Mouse (Mus musculus): ENCODE measurements around the gene Lamtor4. TPM values are rescaled to one million over a fixed set of nuclear protein-coding genes. Genes with fewer than 3 reads are reported as not detected.

Lamtor4 gene
- polyA plus RNA-seq (2017; shearing (Covaris generic)) = 118 TPM

GRCm38 (mm10) chr5:138255353-138256093 is at the start of gene Lamtor4:
Gene Lamtor4 (plus strand): TSS chr5:138255482.

GRCm38 (mm10) chr5:138225700-138226099 is 29.6 kb upstream of the Lamtor4 start, which contains the start of gene Nxpe5:
Gene Nxpe5 (plus strand): TSS chr5:138225898.

GRCm38 (mm10) chr5:138263260-138264206 is 8.3 kb downstream of the Lamtor4 start, which contains the start of gene BC037034:
Gene BC037034 (minus strand): TSS chr5:138264033.

GRCm38 (mm10) chr5:138272409-138272923 is 17.2 kb downstream of the Lamtor4 start, which contains the start of gene Gal3st4:
Gene Gal3st4 (minus strand): TSS chr5:138272840.

GRCm38 (mm10) chr5:138279585-138280424 is 24.5 kb downstream of the Lamtor4 start, which contains the start of the genes Gm43720, Gpc2 and Stag3:
Gene Gm43720 (minus strand): TSS chr5:138279958.
Gene Gpc2 (minus strand): TSS chr5:138280005.
Gene Stag3 (plus strand): TSS chr5:138280240.

Other genes starting within 250 kb of the Lamtor4 start
- gene Smok3a, start 234.2 kb upstream of the Lamtor4 start, polyA plus RNA-seq (2017; shearing (Covaris generic)) = not detected
- gene Smok3b, start 234.1 kb upstream of the Lamtor4 start, polyA plus RNA-seq (2017; shearing (Covaris generic)) = not detected
- not detected for gene Smok3c, start 202.3 kb upstream of the Lamtor4 start, polyA plus RNA-seq (2017; shearing (Covaris generic))
- gene Zkscan1, start 170.4 kb upstream of the Lamtor4 start, polyA plus RNA-seq (2017; shearing (Covaris generic)) = 24.1 TPM
- gene Zscan21, start 138.6 kb upstream of the Lamtor4 start, polyA plus RNA-seq (2017; shearing (Covaris generic)) = 26.3 TPM
- gene Zfp113, start 99.7 kb upstream of the Lamtor4 start, polyA plus RNA-seq (2017; shearing (Covaris generic)) = 23.3 TPM
- 230 TPM for gene Cops6, start 94.4 kb upstream of the Lamtor4 start, polyA plus RNA-seq (2017; shearing (Covaris generic))
- gene Ap4m1, start 83.5 kb upstream of the Lamtor4 start, polyA plus RNA-seq (2017; shearing (Covaris generic)) = 11.0 TPM
- gene Mcm7, start 83.1 kb upstream of the Lamtor4 start, polyA plus RNA-seq (2017; shearing (Covaris generic)) = 95.0 TPM
- gene Taf6, start 68.0 kb upstream of the Lamtor4 start, polyA plus RNA-seq (2017; shearing (Covaris generic)) = 57.0 TPM
- gene Cnpy4, start 68.0 kb upstream of the Lamtor4 start, polyA plus RNA-seq (2017; shearing (Covaris generic)) = 20.8 TPM
- 0.56 TPM for gene Mblac1, start 61.2 kb upstream of the Lamtor4 start, polyA plus RNA-seq (2017; shearing (Covaris generic))
- 0.09 TPM for gene Nxpe5, start 29.6 kb upstream of the Lamtor4 start, polyA plus RNA-seq (2017; shearing (Covaris generic))
- gene BC037034, start 8.6 kb downstream of the Lamtor4 start, polyA plus RNA-seq (2017; shearing (Covaris generic)) = 9.8 TPM
- 1.3 TPM for gene Gal3st4, start 17.4 kb downstream of the Lamtor4 start, polyA plus RNA-seq (2017; shearing (Covaris generic))
- gene Gm43720, start 24.5 kb downstream of the Lamtor4 start, polyA plus RNA-seq (2017; shearing (Covaris generic)) = not detected
- gene Gpc2, start 24.5 kb downstream of the Lamtor4 start, polyA plus RNA-seq (2017; shearing (Covaris generic)) = 1.9 TPM
- 0.95 TPM for gene Stag3, start 24.8 kb downstream of the Lamtor4 start, polyA plus RNA-seq (2017; shearing (Covaris generic))
- 29.4 TPM for gene Pvrig, start 86.5 kb downstream of the Lamtor4 start, polyA plus RNA-seq (2017; shearing (Covaris generic))
- 29.4 TPM for gene Zfp157, start 186.0 kb downstream of the Lamtor4 start, polyA plus RNA-seq (2017; shearing (Covaris generic))